Mouse (Mus musculus) megakaryocyte progenitor cell, adult 5-6 weeks (primary cell): ENCODE measurements around the gene Stam. TPM values are rescaled to one million over a fixed set of nuclear protein-coding genes. Genes with fewer than 3 reads are reported as not detected.

ENCODE experiments used
- ATAC-seq: replicated peaks from 2 replicates; pipeline ENCODE4 v1.8.0; 2016; ENCODE audit warnings: mild to moderate bottlenecking, moderate TSS enrichment, inconsistent platforms; ENCODE audit not compliant: poor library complexity
- total RNA-seq, 2 experiments: library from RNA; stranded (forward) in 1 of 2; stranded (reverse) in 1 of 2; fragments of 157-497, 149-512 nt in 1 of 2; fragments of 200-1000 nt in 1 of 2; gene quantifications; 2 replicates each; pipeline versions ENCODE4 v1.2.3 to v1.2.4; 2015 to 2017

The Stam gene
- total RNA-seq, 2 experiments from 2014 or later, result 21.0 to 31.0 TPM

DNA sequence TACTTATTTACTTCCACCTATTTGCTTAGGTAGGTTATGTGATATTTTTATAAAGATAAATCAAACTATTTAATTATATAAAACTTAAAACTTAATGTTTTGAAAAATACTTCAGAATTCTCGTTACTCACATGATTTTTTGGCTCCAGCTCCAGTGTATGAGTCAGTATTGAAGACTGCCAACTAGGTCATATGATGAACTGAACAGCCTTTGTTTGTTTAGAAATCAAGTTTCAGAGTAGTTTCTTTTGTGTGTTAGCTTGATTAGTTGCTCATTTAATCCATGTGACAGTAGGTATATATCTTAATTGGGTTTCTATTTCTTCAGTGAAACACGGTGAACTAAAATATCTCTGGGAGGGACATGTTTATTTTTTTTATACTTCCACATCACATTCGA lies 33.8 kb downstream of the Stam start:
- ATAC-seq, result no peak

DNA sequence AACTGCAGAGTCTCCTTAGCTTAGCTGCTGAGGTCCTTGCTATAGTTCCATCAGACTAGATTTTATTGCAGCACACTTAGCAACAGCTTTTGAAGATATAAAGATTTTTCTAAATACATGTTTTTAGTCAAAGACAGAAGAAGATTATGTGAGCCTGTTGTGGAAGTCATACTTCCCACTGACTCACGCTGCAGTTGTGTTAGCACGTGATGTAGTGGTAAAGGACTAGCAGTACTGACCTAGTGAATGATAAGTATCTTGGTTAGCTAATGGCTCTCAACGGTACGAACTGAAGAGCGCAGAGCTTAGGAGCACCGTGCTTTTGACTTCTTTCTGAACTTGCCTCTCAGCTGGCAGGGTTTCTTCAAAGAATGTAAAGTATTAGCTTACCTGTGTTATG lies 52.5 kb downstream of the Stam start:
- no peak for ATAC-seq

DNA sequence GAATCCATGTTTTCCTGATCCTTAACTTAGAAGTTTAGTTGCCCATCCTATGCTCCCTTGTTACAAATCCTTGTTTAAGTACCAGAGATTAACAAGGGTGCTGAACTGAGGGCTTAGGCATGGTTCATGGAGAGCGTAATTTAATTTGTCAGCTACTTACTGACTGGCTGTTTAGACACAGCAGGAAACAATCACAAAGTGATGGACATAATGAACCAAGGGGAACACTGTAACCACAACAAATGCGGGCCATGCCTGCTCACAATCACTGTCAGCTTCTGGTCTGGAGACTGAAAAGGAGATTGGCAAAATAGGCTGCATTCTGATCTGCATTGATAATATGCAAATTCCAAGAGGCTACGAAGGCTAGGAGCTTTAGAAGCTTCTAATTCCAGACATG lies 53.7 kb downstream of the Stam start:
- no peak for ATAC-seq

DNA sequence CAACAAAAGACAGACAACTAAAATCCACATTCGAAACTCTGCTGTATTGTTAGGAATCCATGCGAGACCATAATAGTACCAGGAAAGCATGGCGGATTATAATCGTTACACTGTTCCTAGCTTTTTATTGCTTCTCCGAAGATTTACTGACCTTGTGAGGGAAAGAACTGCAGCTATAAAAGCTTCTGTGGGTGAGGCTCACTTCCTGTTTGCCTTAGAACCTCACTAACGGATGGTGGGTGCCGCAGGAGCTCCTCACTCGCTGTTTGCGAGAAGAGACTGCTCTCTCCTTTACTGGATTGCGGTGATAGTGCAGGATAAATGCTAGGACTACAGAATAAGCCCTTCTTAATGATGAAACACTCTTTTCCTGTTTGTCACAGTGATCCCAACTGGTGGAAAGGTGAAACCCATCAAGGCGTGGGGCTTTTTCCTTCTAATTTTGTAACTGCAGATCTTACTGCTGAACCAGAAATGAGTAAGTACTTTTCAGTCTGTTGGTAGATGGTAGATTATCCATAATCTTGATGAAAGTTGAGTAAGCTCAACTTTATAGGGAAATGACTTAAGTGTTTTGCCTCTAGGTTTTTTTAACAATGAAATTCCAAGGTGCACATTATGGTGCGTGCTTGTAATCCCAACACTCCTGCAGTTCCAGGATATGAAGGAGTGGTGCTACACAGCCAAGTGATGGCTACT lies 56.9 kb downstream of the Stam start:
- ATAC-seq, result peak; percentile 81

DNA sequence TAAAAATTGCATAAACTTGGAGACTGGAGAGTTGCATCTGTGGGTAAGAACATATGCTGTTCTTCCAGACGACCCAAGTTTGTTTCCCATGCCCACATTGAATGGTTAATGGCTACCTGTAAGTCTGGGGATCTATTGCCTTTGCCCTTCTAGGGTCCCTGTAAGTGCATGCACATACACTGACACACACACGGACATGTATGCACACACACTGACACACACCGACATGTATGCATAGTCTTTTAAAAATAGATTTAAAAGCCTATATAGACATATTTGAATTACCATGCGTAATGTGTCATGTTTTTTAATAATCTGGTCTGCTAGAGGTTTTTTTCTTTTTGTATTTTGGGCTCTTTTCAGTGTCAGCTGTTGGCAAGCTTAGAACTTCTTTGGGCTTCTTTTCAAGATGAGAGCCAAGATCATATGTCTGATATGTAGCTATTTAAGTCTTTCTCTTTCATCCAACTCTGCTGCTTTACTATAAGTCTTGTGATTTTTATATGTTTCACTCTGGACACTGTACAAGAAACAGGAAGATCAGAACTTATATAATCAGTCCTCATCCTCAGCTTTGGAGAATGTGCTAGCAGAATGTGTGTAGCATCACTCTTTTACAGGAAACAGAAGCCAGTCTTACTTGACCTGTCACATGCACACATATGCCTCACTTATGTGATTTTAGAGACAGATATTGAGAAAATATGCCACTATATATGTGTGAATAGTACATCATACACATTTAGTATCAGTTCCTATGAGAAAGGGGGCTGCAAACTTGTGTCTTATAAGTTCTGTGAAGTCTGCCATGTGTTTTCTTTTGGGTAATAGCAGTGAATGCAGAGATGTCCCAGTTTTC lies 58.8 kb downstream of the Stam start:
- no peak for ATAC-seq

DNA sequence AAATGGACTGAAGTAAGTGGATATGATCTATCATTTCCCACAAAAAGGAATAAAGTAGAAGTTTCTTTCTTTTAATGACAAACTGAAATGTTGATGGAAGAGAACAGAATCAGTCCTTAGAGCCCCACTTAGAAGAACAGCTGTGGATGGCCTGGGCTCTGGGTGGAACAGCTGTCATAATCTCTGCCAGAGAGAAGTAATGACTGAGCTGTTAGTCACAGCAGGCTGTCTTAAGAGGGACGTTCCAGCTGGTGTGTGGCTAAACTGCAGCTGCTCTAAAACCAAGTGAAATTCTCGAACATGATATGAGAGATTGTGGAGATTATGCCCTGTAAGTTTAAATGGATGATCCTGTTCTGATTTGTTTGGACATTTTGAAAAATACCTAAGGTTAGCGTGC lies 63.0 kb downstream of the Stam start:
- ATAC-seq, result no peak

DNA sequence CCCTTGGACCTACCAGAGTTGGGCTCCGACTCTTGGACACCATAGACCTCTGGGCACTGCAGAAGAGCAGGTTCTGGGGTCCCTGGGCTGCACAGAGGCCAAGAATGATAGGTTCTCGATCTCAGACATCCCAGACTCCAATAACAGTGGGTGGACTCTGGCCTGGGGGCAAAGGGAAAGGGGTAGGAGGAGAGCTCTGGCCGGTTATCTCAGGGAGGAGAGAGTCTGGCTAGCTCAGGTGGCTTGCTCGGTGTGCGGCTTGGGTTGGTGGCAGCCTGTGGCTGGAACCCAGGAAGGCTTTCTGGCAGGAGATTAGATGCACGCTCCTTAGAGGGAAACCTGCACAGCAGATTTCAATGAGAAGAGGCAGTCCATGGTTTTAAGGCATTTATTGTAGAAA lies 65.7 kb downstream of the Stam start:
- ATAC-seq, result no peak

DNA sequence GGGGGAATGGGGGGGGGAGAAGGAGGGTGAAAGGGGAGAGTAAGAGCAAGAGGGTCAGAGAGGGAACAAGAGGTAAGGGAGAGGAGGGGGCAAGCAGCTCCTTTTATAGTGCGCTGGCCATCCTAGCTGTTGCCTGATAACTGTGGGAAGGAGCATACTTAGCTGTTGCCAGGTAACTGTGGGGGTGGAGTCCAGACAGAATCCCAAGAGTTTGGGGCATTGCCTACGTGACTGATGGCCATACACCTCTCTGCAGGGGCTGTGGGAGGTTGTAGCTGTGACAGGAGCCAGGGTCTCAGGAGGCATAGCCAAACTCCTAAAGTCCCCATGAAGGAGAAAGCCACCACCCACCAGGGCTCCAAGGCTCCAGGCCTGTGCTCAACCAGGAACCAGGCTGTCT lies 66.1 kb downstream of the Stam start:
- ATAC-seq, result no peak

DNA sequence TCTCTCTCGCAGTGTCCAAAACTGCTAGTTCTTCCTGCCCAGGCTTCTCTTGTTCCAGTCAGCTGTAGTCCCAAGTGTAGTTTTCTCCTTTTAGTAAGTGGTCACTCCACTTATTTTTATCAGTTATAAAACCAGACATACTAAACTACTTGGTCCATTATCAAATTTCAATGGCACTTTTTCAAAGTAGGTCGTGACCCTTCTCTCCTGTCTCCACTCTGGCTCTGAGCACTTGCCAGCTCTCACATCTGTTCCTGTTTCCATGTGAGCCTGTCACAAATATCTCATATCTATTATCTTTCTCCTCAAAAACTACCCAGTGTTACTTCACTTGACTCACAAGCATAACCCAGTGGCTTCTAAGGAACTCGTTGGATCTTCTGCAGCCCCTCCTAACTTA lies 71.4 kb downstream of the Stam start:
- ATAC-seq, result no peak

DNA sequence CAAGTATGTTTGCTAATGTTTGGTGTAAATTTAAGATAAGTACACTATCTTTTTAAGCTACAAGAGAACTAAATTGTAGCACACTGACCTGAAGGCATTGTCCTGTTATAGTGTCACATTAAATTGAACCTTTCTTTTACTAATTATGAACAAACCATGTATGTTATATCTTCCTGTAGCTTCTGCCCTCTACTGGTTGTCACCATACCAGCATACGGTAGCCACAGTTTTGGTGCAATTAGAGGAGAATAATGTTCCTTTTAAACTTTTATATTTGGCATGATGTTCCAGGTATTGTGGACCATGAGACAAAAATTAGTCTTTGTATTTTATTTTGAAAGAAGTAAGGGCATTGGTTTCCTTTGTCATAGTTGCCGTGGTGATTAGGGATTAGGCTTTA lies 73.0 kb downstream of the Stam start:
- ATAC-seq, result peak; percentile 74

DNA sequence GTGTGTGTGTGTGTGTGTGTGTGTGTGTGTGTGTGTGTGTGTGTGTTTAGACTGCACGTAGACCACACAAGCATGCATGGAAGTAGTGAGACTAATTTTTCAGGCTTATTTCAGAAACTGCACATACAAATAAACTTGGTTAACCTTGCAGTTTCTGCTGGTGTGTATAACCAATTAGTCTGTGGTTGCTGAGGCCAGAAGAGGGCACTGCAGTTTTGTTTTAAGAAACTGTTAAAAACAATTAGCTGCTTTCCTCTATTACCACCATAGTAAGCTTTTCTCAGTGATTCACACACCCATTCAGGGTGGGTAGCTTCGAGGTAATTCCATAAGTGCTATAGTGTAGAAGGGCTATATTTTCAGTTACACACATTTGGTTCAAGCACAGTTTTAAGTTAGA lies 76.9 kb downstream of the Stam start:
- ATAC-seq, result peak; percentile 28; the same call in 1 of the 2 replicates

DNA sequence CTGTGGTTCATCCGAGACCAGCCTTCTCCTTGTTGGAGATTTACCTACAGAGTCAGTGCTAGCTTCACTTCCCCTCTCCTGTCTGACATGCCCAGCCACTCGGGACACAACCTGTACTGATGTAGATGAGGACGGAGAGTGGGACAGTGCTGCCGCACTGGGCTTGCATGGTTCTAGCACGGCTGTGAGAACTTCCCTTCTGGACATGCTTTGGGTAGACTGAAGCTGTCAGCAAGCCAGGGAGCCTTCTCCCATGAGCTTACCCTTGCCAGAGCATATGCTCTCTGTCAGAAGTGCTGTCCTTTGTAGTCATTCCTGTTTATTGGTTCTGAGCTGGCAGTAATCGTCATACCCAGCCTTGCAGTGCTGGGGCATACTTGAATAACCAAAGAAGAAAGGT lies 78.0 kb downstream of the Stam start:
- no peak for ATAC-seq

DNA sequence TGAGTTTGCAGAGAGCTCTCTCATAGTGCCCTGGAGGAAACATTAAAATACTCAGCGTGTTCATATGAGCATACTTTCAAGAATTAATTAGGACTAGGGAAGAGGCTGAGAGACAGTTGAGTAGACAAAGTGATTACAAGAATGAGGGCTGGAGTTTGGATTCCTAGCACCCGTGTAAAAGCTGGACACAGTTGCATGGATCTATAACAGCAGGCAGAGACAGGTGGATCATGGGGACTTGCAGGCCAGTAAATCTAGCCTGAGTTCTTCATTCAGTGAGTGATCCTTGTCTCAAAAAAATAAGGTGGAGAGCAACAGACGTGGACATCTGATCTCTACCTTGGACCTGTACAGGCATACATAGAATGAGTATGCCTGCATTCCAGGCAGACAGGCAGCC lies 85.1 kb downstream of the Stam start:
- no peak for ATAC-seq

DNA sequence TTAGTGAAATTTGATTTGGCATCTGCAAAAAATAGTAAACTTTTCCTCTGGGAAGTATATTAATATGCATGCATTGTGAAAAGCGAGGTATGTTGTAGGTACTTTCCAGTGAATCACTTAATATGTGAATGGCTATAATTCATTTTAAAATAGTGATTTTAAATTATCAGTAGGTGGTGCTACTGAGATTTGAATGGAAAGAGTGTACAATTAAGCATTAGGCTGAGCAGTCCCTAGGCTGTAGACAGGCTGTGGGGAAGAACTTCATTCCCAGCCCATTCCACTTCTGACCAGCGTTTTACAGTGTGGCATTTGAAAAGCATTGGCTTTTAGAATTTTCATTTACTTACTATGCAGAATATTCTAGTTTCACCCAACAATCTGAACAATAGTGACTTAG lies 85.9 kb downstream of the Stam start:
- 0 out of 2 replicates have a peak, but pooled peaks have one; percentile 33 for ATAC-seq

DNA sequence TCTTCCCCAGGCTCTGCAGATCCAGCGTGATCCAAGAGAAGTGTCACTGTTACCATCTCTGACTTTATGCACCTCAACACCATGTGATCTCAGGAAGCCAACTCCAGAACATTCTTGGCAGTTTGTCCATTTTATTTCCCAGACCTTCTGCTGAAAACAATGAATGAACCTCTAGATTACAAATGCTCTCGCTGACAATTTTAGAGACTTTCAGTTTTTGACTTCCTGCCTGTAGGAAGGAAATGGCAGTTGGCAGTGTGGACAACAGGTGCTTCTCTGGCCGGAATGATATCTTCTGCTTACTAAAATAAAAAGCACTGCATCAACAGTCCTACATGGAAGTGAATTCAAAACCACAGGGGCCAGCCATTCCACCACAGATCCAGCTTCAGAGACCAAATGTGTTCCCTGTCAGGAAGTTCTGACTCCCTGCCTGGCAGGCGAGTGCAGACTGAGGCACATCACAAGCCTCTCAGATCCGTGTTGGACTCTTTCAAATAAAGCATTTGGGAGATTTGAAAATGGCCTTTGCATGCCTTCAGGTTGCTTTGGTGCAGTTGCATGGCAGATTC lies 90.6 kb downstream of the Stam start:
- ATAC-seq, result peak; percentile 27

DNA sequence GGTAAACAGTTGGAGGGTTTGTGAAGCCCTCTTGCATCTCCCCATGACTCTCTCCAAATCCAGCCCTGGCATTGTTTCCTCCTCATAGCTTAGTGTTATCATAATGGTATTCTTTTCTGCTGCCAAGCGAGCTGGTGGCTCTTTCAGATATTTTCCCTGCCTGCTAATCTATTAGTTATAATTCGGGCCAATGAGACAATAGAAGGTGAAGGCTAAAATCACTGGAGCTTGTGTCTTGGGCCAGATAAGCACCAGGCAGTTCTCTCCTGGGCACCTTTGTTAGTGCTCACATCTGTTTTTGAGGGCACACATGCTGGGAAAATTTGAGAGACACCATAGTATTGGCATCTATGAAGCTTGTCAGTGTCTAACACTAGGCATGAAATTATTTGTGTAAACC lies 91.2 kb downstream of the Stam start:
- peak; percentile 59 for ATAC-seq

DNA sequence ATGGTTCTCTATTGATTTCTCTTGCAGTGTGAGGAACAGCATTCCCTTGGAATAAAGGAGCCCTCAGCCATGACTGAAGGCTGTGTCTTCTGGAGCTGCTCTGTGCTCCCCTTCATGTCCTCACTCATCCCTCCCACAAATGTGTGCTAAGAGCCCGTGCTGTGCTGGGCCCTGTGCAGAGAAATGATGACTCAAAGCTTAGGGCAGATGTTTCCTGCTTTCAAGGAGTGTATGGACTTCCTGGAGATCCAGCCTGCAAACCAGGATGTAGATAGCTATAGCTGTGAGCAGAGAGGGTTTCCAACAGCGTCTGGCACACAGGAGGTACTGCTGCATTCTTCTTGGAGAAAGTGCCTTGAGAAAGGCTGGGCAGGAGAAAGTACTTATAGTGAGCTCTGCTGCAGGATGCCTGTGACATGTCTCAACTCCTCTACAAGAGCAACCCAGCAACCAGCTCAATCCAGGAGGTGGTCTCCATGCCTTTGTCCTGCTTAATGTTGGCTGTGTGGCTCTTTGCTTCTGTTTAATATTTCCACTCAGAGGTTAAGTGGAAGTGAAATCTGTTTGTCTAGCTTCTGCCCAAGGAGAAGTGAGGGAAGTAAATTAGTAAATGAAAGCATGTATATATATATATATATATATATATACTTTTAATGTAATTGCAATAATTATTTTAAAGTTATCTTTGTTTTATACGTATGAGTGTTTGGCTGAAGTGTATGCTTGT lies 91.9 kb downstream of the Stam start:
- peak; percentile 82 for ATAC-seq

DNA sequence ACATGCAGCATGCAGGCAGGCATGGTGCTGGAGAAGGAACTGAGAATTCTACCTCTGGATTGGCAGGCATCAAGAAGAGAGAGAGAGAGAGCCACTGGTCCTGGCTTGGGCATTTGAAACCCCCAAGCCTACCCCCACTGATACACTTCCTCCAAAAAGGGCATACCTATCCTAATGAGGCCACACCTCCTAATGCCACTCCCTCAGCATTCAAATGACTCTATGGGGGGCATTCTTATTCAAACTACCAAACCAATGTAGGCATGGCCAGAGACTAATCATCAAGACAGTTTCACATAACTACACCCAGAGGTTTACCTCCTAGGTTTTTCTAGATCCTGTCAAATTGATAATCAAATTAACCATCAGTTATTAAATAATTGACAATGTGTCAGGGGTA lies 93.8 kb downstream of the Stam start:
- no peak for ATAC-seq

DNA sequence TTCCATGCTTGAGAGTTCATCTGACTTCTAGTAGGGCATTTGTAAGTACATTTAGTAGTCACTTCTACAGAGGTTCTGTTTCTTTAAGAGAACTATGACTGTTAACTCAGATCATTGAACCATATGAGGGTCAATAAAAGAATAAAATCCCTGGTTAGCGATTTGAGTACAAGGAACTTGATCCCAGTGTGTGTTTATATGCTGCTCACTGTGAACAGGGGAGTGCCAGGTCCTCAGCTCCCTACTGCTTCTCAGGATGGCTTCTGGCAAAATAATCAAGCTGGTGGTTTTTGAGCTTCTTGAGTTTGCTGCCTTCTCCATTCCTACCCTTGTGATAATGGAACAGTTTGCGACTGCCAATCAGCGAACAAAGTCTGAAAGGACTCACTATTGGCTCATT lies 100.4 kb downstream of the Stam start, which contains the start of gene Tmem236:
Gene Tmem236 (plus strand): TSS at position 190 of the 400 bp plus-strand sequence.
- ATAC-seq, result no peak

DNA sequence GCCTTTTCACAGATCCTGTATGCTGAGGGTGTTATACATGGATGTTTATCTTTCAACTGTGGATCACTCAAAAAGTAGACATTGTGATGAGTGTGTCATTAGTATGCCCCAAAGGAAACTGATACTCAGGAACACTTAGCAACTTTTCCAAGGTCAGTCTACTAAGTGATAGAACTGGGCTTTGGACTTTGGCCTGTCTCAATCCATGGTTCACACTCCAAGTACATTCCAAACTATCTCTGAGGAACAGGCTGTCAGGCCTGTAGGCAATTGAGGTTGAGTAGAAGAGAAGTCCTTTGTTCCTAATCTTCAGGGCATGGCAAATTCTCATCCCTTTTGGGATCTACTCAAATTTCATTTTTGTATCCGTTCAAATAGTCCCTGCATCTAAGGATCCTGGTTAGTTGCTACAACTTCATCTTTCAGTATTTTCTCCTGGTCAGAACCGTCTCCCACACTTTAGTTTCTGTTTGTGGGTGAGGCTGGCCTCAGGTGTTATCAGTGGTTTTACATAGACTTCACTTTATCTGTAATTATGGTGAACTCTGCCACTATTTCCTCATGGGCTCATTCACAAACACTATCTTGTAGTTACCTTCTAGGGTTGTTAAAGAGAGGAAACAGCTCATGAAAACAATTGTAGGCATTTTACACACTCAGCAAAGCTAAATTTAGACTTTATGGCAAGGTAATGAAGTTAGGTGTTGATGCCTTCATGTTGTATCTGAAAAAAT lies 102.7 kb downstream of the Stam start:
- ATAC-seq, result peak; percentile 46; the same call in 1 of the 2 replicates

DNA sequence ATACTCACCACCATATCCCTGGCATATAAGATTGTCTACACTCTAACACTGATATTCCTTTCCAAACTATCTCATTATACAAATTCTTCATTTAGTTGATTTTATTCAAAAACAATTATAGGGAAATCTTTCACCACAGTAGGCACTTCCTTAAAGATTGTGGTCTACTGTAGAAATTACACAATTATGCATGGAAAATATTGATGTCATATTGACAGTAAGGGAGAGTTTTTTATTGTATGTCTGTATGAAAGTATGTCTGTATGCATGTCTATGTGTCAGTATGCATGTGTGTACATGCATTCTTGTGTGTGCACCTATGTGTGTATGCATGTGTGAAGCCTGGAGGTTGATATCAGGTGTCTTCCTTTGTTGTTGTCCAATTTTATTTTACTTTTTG lies 110.5 kb downstream of the Stam start:
- ATAC-seq, result peak; percentile 46
